Mouse (Mus musculus) thymus, postnatal 10 days (tissue): ENCODE data around the gene Fam107b.
"Not testable (repeated sequence)": the region's sequence is repeated elsewhere in the genome, so short reads cannot be mapped to it uniquely, and the experiment has no call there.

ENCODE experiments used
- DNase-seq, 2 experiments: peaks; one replicate each; pipeline ENCODE4 v3.0.0; 2021; ENCODE audit warnings: low spot score in 2 of 2

The Fam107b gene

DNA sequence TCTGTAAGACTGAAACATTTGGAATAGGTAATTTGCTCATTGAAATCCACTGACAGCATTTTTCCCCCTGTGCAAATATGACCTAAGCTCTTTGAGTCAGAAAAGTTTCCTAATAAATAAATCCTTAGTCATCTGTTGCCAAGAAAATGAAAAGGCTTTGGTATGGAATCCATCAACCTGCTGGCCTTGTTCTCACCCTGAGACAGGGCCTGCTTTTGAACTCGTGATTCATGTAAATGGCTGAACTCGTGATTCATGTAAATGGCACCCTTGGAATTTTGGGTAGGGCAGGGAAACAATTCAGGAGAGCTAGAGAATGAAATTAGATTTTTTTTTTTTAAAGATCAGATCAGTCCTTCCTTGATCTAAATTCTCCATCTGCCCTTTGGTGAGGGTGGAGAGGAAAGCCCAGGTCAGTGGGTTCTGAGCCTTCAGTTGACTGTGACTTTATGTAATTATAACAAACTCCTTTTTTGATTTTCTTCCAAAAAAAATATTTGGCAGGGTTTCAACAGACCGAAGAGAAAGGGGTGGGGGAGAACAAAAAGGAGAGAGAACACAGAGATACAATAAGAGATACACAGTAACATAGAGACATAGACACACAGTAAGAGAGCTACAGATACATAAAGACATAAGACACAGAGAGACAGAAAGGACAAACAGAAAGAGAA, 142.2 kb downstream of the Fam107b start:
- no peak for DNase-seq

GRCm38 (mm10) chr2:3713212-3713681, 143.0 kb downstream of the Fam107b start:
- DNase-seq: peak; percentile 96 to 99

GRCm38 (mm10) chr2:3713682-3714361, 143.5 kb downstream of the Fam107b start:
- DNase-seq: peak; percentile 53 to 58

DNA sequence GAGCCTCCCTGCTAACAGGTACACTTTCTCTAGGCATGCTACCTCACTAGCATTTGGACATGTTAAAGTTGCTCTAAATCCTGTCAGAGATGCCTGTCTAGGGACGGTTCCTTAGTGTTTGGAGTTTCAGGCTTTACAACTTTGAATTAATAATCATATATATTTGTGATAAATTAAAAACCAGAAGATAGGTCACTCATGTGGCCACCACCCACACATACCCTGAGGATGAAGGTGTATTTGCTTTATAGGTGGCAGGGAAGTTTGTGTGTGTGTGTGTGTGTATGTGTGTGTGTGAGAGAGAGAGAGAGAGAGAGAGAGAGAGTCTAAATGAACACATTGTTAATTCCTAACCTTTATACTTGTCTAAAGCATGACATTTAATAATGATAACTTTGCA, 144.2 kb downstream of the Fam107b start:
- no peak for DNase-seq

GRCm38 (mm10) chr2:3715424-3715823, 145.1 kb downstream of the Fam107b start:
- peak in 1 of 2 experiments; percentile 15 for DNase-seq

GRCm38 (mm10) chr2:3717268-3717667, 147.0 kb downstream of the Fam107b start:
- peak in 1 of 2 experiments; percentile 22 for DNase-seq

GRCm38 (mm10) chr2:3717847-3718246, 147.6 kb downstream of the Fam107b start:
- peak in 1 of 2 experiments; percentile 26 for DNase-seq

DNA sequence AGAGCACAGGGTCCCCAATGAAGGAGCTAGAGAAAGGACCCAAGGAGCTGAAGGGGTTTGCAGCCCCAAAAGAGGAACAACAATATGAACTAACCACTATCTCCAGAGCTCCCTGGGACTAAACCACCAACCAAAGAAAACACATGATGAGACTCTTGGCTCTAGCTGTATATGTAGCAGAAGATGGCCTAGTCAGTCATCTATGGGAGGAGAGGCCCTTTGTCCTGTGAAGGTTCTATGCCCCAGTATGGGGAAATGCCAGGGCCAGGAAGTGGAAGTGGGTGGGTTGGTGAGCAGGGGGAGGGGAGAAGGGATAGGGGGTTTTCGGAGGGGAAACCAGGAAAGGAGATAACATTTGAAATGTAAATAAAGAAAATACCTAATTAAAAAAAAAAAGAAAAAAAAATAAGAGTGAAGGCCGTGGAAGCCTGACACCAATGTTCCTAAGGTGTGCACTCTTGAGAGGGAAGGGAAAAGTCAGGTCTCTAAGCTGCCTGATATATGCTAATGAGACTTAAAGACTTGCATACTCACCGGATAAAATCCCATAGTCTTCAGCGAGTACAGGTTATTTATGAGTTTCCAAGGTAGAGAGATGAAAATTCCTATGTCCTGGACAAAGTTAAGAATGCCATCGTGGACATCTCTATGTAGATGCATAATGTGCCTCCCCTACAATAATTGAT, 149.3 kb downstream of the Fam107b start:
- not testable (repeated sequence) for DNase-seq

DNA sequence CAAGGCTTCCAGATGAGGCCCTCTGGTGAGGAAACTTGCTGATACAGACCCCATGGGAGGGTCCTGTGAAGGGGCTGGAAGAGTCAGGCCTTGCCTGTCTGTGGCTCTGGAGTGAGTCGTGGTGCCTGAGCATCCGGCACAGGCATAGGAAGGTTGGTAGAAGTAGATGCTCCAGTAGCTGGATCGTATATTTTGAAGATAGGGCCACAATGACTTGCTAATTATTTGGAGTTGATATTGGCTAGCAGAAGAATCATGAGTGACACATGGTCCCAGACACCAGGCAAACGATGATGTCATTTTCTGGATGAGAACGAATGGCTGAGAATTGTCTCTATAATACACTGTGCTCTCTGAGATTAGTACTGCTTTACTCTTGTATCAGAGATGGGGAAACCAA, 150.8 kb downstream of the Fam107b start:
- DNase-seq: no peak

DNA sequence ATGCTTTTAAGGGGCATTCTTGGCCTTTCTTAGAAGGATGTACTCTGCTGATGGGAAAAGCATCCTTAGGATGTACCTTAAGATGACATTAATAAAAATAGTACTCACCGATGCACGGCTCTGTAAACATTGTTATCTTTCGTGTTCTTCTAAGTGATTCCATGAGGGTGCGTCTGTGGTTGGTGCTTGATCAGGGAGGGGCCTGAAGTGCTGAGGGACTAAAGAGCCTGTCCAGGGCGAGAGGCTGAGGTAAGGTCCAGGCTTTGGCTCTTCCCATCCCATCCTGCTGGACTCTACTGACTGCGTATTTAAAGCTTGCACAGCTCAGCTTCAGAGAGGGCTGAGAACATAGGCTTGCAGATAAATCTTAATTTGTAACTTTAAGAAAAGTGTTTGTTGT, 151.7 kb downstream of the Fam107b start:
- DNase-seq: no peak

GRCm38 (mm10) chr2:3723391-3724106, 153.3 kb downstream of the Fam107b start:
- no peak for DNase-seq

GRCm38 (mm10) chr2:3726501-3727078, 156.3 kb downstream of the Fam107b start:
- DNase-seq: peak in 1 of 2 experiments; percentile 47

DNA sequence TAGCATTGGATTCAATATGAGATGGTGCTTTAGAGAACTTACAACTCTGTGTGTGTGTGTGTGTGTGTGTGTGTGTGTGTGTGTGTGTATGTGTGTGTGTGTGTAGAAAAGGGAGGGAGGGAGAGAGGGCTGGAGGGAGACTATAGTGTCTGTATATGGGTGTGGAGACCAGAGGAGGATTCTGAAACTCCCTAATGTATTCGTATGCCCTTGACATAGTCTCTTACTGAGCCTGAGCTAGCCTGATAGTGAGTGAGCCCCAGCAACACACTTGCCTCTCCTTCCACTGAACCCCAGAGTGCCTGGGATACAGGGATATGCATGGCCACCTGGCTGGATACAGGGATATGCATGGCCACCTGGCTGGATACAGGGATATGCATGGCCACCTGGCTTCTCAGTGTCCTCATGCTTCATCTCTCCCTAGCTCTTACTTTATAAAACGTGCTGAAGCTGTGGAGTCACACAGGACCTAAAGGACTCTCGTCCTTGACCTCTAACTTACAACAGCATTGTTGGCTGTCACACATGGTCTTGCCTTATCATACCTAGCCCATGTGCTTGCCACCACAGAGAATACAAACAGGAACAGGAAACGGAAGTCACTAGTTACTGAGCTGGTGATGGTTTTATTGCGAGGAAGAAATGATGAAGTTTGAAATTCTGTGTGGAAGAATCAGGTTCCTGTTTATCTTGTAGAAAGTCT, 157.1 kb downstream of the Fam107b start:
- DNase-seq: peak in 1 of 2 experiments; percentile 27

GRCm38 (mm10) chr2:3728090-3728489, 157.8 kb downstream of the Fam107b start:
- DNase-seq: no peak

- no peak for DNase-seq
Measured at GRCm38 (mm10) chr2:3729586-3729985, 159.3 kb downstream of the Fam107b start.

- peak; percentile 41 for DNase-seq
Measured at GRCm38 (mm10) chr2:3730744-3731143, 160.5 kb downstream of the Fam107b start.

DNA sequence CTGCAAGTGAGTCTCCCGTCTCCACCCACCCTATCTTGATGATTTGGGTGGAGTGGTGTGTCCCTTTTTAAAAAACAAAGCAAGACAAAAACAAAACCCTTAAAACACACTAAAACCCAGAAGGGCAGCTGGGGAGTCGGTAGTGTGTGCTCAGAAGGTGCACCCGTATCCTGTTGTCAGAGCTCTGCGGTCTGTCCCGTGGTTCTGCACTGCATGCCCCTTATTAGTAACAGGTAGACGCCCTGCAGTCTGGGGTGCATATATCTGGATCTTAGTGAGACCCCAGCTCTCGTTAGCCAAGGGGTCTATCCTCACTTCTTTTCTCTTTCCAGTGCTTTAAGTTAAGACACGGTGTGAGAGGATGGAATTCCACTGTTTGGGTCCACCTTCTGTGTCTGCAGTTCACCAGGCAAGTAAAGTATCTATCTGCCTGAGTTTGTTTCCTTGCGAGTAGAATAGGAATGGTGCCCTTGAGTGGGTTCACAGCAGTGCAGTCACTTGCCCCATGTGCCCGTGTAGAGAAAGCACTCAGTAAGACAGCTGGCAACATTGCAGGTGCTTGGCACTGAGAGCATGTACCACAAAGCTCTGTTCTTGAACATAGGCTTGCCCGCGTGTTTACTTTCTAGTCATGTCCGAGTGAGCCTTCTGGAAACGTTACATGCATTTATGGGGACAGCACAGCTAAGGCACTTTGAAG, 161.2 kb downstream of the Fam107b start:
- DNase-seq: peak in 1 of 2 experiments; percentile 23

DNA sequence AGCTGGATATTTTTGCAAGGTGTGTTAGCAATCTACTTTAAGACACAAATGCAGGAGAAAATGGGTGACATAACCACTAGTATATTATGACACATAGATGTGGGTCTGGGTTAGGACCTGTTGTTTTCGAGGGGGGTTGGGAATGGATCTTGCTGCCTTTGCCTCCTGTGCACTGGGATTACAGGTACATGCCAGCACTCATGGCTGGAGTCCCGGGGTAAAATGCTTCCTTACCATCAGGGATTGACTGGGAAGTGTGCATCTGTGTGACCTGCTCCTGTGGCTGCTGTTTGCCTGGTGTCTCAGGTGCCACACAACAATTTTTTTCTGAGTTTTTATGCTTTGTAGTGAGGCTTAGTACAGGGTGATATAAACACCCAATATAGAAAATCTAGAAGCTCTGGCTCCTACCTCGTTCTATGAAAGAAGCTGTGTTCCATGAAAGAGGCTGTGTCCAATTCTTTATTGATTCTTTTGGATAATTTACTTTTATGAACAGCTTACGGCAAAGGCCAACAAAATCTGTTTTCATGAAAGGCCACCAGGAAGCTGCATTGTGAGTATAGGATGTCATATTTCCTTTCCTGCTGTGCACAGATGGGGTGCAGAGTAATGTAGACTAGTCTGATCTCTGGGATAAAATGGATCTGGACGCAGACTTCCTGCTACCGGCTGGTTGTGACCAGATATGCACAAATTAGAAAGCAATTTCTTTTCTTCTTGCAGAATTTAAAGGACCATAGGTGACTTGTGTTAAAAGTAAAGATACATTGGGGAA, 167.8 kb downstream of the Fam107b start:
- no peak for DNase-seq

- no peak for DNase-seq
Measured at GRCm38 (mm10) chr2:3738734-3739133, 168.4 kb downstream of the Fam107b start.
